Mouse (Mus musculus) neural tube, embryonic 10.5 days (tissue): ENCODE data around the gene Cisd2.

ENCODE experiments used
- DNase-seq: peaks from one replicate; pipeline ENCODE4 v3.0.0-alpha.2; 2017; ENCODE audit warnings: low spot score; ENCODE audit errors: extremely low spot score

Cisd2 gene

DNA sequence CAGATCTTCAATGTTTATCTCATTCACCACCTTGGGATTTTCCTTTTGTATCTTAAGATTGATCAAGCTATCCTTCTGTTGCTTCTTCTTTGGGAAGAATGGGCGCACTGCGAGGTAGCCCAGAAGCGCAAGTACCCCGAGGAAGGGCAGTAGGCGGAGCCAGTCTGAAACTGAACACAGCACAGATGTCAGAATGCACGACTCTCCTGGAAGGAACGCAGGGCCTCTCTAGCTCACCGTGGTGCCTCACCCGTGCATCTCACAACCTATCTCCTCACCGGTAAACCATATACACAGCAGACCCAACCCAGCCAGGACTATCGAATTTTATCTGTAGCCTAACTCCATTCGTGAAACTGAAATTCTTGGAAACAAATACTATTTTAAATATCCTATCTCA, 12.7 kb downstream of the Cisd2 start:
- no peak for DNase-seq

DNA sequence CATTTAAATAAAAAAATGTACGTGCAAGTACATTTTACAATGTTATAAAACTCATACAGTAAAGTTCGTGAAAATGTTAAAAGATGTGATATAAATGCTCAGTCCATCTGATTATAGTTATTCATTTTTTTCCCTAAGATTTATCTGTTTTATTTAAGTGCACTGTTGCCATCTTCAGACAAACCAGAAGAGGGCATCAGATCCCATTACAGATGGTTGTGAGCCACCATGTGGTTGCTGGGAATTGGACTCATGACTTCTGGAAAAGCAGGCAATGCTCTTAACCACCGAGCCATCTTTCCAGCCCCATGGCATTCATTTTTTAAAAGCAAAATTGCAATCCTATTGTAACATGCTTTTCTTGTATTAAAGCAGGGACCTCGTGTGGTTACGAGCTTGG, 14.5 kb downstream of the Cisd2 start:
- no peak for DNase-seq

DNA sequence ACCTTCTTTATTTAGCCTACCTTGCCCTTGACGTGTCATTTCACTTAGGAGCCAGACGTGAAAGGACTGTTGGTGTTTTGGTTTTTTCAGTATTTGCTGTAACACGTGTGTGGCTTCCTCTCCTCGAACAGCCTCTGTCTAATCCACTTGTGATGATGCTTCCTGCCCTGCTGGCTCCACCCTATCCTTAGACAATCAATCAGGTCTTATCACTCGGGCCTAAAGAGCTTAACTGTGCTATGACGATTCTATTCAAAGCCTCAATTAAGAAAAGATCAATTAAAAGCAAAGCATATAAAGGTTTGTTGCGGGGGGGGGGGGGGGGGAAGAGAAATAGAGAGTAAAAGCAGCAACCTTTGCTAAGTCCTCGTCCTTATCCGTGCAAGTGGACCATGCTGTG, 16.4 kb downstream of the Cisd2 start:
- DNase-seq = no peak

DNA sequence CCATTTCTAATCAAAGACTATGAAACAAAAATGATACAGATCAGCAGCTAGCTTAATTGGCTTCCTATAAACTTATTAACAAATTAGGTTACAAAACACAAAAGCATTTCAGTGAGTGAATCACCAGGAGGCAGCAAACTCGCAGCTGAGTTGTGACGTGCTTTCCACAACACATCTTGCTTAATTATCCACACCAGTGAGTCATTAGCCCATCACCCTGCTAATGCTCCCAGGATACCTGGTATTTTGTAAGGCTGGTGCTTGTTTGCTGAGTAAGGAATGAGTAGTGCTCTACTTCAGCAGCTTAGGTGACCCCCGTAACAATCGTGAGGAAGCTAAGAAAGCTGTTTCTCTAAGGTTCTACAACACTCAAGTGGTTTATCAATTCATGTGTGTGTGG, 19.1 kb downstream of the Cisd2 start:
- DNase-seq = no peak

DNA sequence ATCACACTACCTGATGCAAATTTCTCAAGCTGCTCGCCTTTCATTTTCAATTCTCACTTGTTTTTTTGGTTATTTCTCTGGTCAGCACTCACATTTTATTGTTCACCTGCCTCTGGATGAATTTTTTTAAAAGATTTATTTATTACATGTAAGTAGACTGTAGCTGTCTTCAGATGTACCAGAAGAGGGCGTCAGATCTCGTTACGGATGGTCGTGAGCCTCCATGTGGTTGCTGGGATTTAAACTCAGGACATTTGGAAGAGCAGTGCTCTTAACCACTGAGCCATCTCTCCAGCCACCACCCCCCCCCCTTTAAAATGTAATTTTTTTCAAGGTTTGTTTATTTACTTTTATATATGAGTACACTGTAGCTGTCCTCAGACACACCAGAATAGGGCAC, 19.9 kb downstream of the Cisd2 start:
- no peak for DNase-seq

DNA sequence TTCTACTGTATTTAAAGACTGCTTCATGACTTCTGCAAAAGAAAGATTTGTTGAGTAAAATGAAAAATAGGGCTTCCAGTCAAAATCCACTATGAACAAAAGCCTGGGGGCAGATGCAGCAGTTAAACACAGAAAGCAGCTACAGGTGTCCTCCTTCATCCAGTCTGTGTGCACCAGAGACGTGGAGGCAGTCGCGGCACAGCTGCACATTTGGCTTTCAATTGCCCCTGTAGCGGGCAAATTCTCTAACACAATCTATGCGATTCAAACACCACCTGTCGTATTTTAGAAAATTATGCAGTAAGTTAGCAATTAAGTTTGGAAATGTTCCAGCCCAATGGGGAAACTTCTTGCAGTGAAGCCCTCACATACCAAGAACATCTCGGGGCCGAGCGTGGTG, 20.5 kb downstream of the Cisd2 start:
- DNase-seq = no peak

DNA sequence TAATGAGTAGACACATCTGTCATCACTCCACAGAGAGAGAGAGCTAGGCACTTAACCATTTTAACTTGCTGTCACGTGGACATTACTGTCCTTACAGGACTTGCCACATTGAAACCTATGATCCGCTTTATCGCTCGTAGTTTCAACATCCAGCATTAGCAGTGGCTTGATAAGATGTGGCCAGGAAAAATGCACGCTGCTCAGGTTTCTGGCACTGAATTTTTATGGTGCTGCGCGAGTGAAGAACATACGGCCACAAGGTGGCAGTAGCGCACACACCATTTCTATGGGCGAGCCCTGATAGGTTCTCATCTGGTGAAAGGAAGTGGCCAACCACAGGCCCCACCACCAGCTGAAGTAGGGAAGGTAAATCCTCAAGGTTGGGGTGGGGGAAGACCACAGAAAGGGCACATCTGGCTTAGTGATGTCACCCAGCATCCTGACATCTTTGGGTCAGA, 21.5 kb downstream of the Cisd2 start:
- DNase-seq = peak; percentile 87

DNA sequence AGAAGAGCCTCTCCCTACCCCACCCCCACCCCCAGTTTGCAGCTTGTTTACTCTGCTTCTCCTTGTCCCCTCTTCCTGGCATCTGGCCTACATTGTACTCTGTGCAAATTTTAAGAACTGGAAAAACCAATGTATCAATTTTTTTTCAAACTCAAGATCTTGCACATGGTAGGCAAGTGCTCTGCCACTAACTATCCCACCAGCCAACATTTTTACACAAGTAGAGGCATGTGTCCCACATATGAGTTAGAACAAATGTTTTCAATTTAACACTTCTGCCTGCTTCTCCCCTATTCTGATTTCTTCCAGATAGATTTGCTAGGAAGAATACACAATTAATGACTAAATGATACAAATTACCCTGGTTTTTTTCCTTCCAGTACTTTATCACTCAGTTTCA, 26.6 kb downstream of the Cisd2 start:
- no peak for DNase-seq

DNA sequence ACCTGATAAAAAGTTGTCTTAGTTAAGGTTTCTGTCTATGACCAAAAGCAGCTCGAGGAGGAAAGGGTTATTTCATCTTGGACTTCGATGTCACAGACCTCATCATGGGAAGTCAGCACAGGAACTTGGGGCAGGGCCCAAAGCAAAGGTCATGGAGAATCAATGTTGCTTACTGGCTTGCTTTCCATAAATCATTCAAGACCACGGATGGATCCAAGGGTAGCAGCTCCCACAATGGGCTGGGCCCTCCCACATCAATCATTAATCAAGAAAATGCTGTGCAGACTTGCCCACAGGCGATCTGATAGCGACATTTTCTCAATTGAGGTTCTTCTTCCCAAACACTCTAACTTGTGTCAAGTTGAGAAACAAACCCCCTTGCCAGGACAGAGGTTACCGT, 27.6 kb downstream of the Cisd2 start:
- DNase-seq = no peak

DNA sequence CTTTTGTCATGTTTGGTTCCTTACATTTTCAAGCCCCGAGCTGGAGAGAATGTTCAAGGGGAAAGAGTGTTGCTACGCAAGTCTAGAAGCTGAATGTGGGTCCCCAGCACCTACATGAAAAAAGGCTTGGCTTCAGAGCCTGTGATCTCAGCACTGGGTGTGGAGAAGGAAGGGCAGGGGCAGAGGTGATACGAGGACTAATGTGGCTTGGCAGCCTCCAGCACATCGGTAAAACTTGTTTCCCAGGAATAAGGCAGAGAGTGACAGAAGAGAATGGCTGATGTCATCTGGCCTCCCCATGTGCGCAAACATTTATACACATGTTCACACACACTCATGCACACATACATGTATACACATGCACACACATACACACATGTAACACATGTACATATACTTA, 28.6 kb downstream of the Cisd2 start:
- DNase-seq = no peak

DNA sequence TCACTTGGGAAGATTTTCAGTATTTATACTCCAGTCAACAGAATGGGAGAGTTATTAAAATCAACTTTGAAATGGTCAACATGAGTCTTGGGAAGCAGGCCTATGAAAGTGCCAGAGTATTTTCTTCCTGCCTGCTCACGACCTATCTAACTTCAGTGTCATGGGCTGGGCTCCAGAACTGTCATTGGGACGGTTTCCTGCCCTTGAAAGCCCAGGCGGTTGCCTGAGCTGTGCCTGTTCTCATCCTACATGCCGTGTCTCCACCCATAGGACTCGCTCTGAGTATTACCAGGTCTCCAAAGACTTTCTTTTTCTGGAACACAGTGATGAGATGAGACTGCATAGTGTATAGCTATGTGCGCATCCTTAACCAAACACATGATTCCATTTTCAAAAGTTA, 30.5 kb downstream of the Cisd2 start:
- DNase-seq = no peak

DNA sequence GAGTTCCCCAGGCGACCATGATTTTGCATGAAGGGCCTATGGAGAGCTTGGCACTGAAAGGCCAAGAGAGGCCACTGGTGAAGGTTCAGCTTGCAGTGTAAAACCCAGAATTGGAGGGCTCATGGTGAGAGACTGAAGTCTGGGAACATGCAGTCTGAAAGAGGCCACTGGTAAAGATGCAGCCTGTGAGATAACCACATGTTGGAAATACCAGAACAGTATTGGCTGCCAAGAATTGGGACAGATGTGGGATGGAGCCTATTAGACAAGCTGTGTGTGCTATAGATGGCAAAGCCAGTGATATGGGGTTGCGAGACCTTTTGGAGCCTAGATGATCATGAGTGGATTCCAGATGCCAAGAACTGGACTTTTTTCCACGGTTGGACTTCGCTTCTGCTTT, 43.9 kb downstream of the Cisd2 start:
- no peak for DNase-seq

DNA sequence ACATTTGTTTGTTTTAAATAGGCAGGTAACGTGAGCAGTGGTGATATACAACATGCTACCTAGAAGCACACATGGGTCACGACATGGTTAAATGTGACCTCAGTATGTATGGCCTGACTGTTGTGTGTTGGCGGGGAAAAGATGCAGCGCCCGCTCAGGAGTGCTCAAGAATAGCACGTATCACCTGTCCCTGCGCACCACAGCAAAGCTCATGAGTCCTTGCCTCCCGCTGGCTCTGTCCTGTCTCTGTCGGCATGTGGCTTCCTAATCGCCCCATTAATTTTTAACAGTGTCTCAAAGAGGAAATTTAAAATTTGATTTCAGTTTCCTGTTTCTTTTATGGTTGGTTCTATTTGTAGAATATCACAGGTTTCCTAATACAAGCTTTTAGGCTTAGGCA, 46.3 kb downstream of the Cisd2 start:
- no peak for DNase-seq

DNA sequence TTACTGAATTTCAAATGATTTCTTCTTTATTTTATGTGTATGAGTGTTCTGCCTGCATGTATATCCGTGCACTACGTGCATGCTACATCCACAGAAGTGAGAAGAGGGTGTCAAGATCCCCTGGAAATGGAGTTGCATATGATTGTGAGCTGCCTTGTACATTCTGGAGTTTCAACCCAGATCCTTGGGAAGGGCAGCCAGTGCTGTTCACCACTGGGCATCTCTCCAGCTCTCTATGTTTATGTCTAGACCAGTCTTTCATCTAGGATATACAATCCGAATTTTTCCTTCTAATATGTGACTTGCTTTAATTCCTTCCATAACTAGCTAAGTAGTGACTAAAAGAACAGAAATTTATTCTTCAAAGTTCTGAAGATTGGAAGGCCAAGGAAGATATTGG, 47.9 kb downstream of the Cisd2 start:
- DNase-seq = no peak

DNA sequence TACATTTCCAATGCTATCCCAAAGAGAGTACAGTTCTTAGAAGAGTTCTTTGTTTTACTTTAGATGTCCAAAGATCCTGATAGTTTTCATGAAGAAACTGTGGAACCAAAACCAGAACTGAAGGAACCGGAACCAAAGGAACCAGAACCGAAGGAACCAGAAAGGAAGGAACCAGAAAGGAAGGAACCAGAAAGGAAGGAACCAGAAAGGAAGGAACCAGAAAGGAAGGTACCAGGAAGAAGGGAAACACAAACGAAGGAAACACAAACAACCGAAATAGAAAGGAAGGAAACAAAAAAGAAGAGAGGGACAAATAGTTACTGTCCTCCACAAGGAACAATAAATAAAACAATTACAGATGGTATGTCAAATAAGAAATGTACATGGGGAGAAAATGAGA, 66.3 kb downstream of the Cisd2 start:
- DNase-seq = no peak
